Mouse (Mus musculus) adrenal gland, postnatal 36 days (tissue): ENCODE measurements around the gene Gm527. TPM values are rescaled to one million over a fixed set of nuclear protein-coding genes. Genes with fewer than 3 reads are reported as not detected.

Source experiments
- DNase-seq, 2 experiments: peaks; one replicate each; pipeline ENCODE4 v3.0.0; 2021; ENCODE audit warnings: mixed read lengths in 1 of 2
- long read RNA-seq, 2 experiments: library from polyadenylated mRNA; stranded (forward); transcript quantifications; one replicate each; pipeline ENCODE4 v2.0.0; 2021; ENCODE audit warnings: borderline sequencing depth in 2 of 2
- total RNA-seq, 2 experiments: library from RNA; stranded (reverse); gene quantifications; 2 replicates each; pipeline ENCODE4 v1.2.3; 2021

The Gm527 gene
- 1 to 10 TPM; 3.6 to 4.1 TPM for total RNA-seq
- long read RNA-seq, experiment 1, partial matches to known transcripts: 0 of 3 reads
- long read RNA-seq, experiment 1, other reads (novel, unspliced or antisense): 1 of 3 reads
- long read RNA-seq, experiment 2: 0 reads

DNA sequence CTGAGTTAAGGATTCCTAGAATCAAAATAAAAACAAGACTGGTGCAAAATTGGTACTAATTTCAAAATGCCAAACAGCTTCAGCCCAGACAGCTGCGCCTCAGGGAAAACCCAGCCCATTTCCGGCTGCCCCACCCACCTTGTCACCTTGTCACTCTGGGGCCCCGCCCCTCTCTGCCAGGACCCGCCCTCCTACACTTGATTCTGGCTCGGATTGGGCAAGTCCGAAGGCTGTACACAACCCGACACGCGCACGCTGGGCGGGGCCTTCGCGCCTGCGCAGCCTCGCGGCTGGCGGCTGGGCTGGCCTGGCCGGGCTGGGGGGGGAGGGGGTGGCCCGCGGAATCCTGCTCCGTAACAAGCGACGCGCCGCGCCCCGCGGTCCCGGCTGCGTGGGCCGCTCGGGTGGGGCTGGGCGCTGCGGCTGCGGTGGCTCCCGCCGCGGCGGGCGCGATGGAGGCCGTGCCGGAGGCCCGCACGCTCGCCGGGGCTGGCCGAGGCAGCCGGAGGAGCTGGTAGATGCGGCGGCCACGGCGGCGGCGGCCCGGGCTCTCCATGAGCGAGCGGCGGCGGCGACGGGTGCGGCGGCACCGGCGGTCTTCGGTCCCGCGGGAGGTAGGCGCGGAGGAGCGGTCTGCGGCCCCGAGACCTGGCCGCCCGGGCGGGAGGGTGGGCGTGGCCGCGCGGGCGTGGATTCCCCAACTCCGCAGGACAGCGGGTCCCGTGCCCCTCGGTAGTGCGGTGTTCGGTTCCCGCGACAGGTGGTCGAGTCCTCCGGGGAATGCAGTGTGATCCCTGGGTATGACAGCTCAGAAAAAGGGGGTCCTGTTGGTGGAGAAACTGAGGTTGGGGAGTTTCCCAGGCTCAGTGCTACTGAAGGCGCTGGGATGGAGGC lies at the start of gene Gm527:
Gene Gm527, plus strand, starts transcription at position 329 of the 894 bp plus-strand sequence.
- DNase-seq: peak; percentile 97 to 98

DNA sequence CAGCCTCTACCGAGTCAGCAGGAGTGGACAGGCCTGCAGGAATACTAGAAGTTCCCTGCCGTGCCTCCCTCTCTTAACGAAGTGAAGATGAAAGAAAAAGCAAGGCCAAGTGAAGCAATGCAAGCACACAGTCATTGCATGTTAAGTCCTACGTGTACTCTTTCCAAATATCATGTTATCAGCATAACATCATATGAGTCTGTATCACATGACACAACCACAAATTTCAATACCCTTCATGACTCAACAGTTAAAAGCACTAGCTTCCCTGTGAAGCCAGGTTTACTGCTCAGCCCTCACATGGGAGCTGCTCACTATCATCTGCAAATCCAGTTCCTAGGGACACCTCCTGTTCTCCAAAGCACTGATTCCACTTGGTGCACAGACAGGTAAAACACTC lies 46.6 kb upstream of the Gm527 start:
- no peak for DNase-seq

DNA sequence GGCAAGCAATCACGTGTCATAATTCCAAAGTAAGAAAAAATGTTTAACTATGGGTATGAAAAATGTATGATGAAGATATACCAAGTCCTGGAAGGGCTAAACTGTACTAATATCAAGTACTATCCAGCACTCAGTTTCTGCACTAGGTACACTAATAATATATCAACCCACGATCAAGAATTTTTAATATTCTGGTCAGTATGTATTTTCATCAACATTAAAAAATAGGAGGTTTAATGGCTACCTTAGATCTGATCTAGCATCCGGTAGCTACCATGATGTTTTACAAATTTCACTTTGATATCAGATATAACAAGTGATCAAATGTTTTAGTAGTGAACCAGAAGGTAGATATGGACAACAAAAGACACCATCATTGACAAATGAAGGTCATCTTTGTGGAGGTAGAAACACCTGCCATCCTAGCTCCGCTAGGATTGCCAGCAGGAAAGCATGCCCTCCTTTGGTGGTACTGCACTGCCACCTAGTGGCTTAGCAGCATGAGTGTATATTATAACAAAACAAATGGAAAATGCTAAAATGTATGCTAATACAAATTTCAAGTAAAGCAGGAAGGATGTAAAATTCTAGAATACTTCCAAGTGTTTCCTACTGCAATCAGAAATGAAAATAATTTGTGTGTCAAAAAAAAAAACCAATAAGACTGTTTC lies 20.5 kb upstream of the Gm527 start:
- DNase-seq: peak; percentile 61 to 78

DNA sequence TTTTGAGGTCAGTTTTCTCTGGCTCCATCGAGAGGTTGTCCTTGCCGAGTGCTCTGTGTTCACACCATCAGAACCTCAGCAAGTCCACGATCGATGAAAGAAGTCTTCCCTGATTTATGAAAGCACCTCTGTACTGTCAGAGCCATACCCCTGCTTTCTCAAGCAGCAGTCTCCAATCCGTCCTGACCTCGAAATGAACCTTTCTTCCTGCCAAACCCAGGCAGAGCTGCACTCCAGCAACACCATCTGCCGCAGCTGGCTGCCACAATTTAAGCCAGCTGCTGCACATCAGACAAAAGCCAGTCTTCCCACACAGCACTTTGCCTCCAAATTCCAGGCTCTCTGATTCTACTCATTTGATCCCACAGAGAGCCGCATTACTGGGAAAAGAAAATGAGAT lies 15.2 kb upstream of the Gm527 start:
- peak; percentile 22 to 25 for DNase-seq

DNA sequence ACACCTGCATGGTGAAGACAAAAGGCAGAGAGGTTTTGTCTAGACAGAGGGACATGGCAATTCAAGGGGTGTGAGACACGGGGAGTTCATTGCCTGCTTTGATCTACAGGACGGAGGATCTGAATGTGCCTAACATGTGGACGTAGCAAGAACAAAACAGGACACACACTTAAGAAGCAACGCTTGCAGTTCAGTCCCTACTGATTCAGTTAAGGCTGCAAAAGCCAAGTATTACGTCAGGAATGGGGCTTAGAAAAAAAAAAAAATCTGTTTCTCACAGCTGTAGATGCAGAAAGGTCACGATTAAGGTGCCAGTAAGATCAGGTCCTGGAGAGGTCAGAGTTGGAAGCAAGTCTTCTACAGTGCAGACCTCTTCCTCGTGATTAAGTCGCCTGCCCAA lies 14.5 kb upstream of the Gm527 start:
- no peak for DNase-seq

DNA sequence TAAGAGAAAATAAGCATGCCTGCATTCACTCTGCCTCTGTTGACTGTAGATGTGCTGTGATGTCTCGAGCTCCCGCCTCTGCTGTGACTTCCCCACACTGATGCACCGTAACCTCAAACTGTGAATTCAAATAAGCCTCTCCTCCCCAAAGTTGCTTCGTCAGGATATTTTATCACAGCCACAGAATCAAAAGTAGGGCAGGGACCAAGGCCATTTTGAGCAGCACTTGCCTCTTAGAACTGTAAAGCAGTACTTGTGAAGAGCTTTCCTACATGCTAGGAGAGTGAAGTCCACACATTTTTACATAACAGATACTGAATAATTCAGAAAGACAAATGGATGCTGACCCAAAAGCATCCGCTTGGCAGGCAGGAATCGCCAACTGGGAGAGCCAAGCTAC lies 4.7 kb upstream of the Gm527 start:
- DNase-seq: no peak

DNA sequence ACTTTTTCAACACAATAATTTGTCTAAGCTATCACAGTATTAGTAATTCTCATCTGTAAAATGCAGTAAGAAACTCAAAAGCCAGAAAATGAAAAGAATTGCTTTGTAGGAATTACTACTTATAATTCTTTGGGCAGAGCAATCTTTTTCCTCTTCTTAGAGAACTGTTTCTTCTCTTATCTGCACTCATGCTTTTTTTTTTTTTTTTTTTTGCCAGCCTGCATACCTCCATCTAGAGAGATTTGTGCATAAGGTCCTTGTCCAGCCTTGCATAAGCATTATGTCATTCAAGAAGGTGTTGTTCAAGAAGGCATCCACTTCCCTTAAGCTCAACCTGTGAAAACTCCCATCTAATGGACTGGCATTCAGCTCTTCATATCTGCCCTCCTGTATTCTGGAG lies 971 bp upstream of the Gm527 start:
- DNase-seq: no peak

DNA sequence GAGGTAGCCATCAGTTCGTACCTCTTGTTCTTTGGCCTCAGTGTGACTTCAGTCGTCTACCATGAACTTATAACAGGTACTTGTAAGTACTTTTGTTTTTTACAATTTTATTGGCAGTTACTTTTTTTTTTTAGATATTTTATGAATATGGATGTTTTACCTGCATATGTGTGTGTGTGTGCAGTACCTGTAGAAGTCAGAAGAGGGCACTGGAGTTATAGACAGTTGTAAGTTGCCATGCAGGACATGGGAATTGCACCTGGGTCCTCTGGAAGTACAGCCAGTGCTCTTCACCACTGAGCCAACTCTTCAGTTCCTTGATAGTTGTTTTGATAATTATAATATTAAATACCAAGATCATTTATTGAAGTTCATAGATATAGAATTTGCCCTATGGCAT lies 19.8 kb downstream of the Gm527 start:
- DNase-seq: peak in 1 of 2 experiments; percentile 29

DNA sequence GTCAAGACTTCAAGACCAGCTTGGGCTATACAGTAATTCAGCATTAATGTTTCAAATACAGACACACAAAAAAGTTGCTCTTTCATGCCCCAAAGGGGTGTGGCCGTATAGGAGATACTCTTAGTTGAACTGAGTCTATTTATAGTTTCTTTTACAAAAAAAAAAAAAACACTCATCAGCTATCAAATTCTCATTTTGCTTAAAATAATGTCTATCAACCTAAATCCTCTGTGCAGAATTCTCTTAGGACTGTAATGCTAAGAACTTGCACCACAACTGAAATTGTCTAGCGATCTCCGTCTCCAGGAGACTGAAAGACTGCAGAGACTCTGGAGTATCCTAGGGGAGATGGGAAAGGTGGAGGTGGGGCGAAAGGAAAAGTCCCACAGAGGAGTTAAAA lies 46.9 kb downstream of the Gm527 start:
- DNase-seq: no peak

DNA sequence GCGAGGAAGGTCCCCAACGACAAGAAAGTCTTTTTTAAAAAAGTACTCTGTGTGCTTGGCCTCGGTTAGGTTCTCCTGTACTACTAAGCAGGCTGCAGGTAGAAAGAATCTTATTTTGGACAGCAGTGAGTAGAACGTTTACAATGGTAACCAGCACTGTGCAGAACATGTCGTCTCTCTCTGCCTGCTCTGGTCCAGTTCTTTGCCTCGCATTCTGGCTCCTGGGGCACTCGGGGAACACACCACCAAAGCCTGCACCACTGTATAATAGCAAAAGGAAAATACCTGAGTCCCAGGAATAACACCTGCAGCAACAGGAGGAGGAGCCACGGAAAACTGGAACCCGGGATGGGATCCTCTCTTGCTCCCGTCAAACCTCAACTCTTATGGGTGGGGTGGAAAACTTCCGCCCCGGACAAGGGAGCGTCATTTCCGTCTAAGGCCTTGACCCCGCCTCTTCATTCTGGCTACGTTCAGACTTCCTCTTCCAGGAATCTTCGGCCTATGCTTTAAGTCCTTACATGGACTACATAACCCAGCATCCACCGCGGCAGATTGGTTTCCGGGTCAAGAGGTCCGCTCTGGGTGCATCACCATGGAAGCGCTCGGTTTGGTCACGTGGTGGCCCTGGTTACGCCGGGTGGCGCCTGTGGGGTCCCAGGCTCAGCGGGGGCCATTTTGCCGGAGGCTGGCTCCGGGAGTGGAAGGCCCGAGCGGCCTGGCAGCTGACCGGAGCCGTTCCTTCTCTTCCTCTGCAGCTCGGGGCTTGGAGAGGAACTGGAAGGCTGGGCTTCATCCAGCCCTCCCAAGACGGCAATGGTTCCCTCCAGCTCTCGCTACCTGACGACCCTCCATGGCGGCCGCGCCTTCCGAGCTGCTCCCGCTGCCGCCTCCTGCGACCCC lies 47.7 kb downstream of the Gm527 start, which contains the start of the genes Klhl28 and Togaram1:
Gene Klhl28, minus strand, starts transcription at position 411 of the 903 bp plus-strand sequence.
Gene Togaram1, plus strand, starts transcription at position 681 of the 903 bp plus-strand sequence.
- peak; percentile 99 to 100 for DNase-seq

DNA sequence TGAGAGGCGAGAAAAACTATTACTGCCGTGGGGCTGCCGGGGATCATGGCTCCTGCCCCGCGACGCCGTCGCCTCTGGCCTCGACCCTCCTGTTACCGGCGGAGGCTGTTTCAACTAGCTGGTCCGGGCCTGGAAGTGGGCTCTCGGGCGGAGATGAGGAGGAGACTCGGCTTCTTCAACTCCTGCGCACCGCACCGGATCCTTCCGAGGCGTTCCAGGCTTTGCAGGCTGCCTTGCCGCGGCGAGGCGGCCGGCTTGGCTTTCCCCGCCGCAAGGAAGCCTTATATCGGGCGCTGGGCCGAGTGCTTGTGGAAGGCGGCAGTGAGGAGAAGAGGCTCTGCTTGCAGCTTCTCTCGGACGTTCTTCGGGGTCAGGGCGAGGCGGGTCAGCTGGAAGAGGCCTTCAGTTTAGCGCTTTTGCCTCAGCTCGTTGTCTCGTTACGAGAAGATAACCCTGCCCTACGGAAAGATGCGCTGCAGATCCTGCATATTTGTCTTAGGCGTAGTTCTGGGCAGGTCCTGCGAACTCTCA lies 48.5 kb downstream of the Gm527 start:
- peak; percentile 57 to 61 for DNase-seq

DNA sequence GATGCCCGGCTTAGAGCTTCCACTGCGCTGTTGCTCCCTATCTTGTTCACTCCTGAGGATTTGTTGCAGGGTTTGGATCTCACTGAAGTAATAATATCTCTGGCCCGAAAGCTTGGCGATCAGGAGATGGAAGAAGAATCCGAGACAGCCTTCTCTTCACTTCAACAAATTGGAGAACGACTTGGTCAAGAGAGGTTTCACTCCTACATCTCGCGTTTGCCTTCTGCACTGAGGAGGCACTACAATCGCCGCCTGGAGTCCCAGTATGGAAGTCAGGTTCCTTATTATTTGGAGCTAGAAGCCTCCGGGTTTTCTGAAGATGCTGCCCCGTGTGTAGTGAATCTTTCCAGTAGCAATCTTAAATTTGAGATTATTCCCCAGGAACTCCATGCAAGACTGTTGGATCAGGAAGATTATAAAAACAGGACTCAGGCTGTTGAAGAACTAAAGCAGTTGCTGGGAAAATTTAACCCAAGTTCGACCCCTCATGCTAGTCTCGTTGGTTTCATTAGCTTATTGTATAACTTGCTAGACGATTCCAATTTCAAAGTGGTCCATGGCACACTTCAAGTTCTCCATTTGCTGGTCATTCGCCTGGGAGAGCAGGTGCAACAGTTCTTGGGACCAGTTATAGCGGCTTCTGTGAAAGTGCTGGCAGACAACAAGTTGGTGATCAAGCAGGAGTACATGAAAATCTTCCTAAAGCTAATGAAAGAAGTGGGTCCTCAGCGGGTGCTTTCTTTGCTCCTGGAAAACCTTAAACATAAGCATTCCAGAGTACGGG lies 49.1 kb downstream of the Gm527 start:
- DNase-seq: peak; percentile 13 to 22

DNA sequence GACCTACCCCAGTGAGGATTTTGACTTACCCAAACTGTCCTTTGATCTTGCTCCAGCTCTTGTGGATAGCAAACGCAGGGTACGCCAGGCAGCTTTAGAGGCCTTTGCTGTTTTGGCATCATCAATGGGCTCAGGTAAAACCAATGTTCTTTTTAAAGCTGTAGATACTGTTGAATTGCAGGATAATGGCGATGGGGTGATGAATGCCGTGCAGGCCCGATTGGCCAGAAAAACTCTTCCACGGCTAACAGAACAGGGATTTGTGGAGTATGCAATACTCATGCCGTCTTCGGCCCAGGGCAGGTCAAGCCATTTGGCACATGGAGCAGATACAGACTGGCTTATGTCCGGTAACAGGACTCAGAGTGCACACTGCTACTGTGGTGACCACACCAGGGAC lies 49.8 kb downstream of the Gm527 start:
- peak; percentile 23 to 24 for DNase-seq

DNA sequence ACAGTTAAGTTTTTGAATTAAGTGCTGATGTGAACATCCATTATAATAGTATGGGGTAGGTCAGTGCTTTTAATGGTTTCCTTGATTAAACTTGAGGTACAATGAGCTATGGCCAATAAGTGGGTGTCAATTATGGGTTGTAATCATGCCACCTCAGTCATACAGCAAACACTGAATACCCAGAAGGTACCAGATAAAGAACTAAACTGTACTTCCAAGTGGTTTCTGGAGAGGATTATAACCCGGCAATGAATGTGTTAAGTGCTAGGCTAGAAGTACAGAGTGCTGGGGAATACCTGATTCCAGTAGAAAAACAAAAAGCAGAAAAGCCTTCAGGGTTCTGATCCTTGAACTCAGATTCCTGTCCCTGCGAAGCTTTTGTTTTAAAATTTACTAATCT lies 50.4 kb downstream of the Gm527 start:
- no peak for DNase-seq

DNA sequence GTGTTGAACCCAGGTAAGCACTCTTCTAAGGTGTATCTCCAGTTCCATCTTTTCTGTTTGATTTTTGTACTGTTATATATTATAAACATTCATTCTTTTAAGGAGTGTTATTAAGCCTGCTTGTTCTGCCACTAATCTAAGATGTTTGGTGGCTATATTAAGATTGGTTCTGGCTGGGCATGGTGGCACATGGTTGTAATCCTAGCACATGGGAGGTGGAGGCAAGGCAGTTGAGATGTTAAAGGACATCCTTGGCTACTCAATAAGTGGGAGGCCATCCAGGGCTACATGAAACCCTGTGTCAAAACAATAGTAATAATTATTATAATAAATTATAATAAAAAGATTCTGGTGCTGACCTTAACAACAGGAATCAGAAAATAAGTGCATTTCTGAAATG lies 53.7 kb downstream of the Gm527 start:
- no peak for DNase-seq

DNA sequence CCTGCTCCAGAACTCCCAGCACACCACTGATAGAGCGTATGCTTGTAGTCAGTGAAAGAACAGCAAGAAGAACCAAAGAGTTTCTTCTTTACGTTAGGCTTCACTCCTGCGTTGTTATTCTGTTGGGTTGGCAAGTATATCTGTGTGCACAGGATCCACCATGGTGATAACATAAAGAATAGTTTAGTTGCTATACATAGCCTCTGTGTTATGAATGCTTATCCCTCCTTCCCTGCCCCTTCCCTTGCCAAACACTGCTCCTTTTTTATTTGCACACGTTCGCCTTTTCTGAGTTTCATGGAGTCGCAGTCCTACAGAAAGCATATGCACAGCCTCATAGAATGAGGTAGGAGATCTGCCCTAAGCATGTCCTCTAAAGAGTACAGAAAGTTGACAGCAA lies 54.4 kb downstream of the Gm527 start:
- DNase-seq: no peak
